Mouse (Mus musculus) mesoderm, embryonic 11.5 days (tissue): Measurements from ENCODE around the gene Kcnj10.

Experiments used
- DNase-seq: peaks from one replicate; pipeline ENCODE4 v3.0.0-alpha.2; 2012; ENCODE audit warnings: low read depth, low spot score

The Kcnj10 gene

GRCm38 (mm10) chr1:172311921-172312767, 28.9 kb upstream of the Kcnj10 start:
- DNase-seq: peak; percentile 81

GRCm38 (mm10) chr1:172312768-172313561, 28.0 kb upstream of the Kcnj10 start:
- DNase-seq: no peak

- no peak for DNase-seq
Observed at GRCm38 (mm10) chr1:172313613-172314411, 27.2 kb upstream of the Kcnj10 start.

- DNase-seq: no peak
Observed at GRCm38 (mm10) chr1:172314911-172315310, 26.1 kb upstream of the Kcnj10 start.

- DNase-seq: no peak
Observed at GRCm38 (mm10) chr1:172317431-172317830, 23.6 kb upstream of the Kcnj10 start.

- no peak for DNase-seq
Observed at GRCm38 (mm10) chr1:172317946-172318345, 23.1 kb upstream of the Kcnj10 start.

- no peak for DNase-seq
Observed at GRCm38 (mm10) chr1:172318424-172319035, 22.5 kb upstream of the Kcnj10 start.

- no peak for DNase-seq
Observed at GRCm38 (mm10) chr1:172319346-172319745, 21.7 kb upstream of the Kcnj10 start.

GRCm38 (mm10) chr1:172319921-172320411, 21.0 kb upstream of the Kcnj10 start:
- peak; percentile 49 for DNase-seq

GRCm38 (mm10) chr1:172322725-172323124, 18.3 kb upstream of the Kcnj10 start:
- no peak for DNase-seq

GRCm38 (mm10) chr1:172323298-172323697, 17.7 kb upstream of the Kcnj10 start:
- no peak for DNase-seq

GRCm38 (mm10) chr1:172323801-172324359, 17.1 kb upstream of the Kcnj10 start:
- DNase-seq: no peak

GRCm38 (mm10) chr1:172324725-172325124, 16.3 kb upstream of the Kcnj10 start:
- peak; percentile 90 for DNase-seq

GRCm38 (mm10) chr1:172325680-172326535, 15.1 kb upstream of the Kcnj10 start:
- DNase-seq: peak; percentile 70

- no peak for DNase-seq
Observed at GRCm38 (mm10) chr1:172326684-172327083, 14.3 kb upstream of the Kcnj10 start.

- DNase-seq: no peak
Observed at GRCm38 (mm10) chr1:172327206-172328001, 13.6 kb upstream of the Kcnj10 start.

- DNase-seq: no peak
Observed at GRCm38 (mm10) chr1:172328041-172328440, 13.0 kb upstream of the Kcnj10 start.

GRCm38 (mm10) chr1:172328461-172328860, 12.5 kb upstream of the Kcnj10 start:
- no peak for DNase-seq

- DNase-seq: no peak
Observed at GRCm38 (mm10) chr1:172329131-172329530, 11.9 kb upstream of the Kcnj10 start, which contains the start of gene Kcnj9. Gene Kcnj9 (minus strand): TSS chr1:172329318.
